Mouse (Mus musculus) small intestine, adult 2 months (tissue): ENCODE results near the gene Prdm8.

Experiments used
- CTCF ChIP-seq: fragments of 200-500 bp; IDR thresholded peaks from 2 replicates; pipeline ENCODE4 v1.5.1; 2012; ENCODE audit warnings: low read depth, mild to moderate bottlenecking, control low read depth, inconsistent platforms, low read length, moderate library complexity, mixed read lengths; ENCODE audit not compliant: insufficient replicate concordance, insufficient read length; ENCODE audit errors: extremely low read depth
- POLR2A ChIP-seq: fragments of 200-500 bp; IDR thresholded peaks from 2 replicates; pipeline ENCODE4 v1.6.1; 2012; ENCODE audit warnings: low read depth, mild to moderate bottlenecking, control low read depth, inconsistent platforms, low read length, moderate library complexity

DNA sequence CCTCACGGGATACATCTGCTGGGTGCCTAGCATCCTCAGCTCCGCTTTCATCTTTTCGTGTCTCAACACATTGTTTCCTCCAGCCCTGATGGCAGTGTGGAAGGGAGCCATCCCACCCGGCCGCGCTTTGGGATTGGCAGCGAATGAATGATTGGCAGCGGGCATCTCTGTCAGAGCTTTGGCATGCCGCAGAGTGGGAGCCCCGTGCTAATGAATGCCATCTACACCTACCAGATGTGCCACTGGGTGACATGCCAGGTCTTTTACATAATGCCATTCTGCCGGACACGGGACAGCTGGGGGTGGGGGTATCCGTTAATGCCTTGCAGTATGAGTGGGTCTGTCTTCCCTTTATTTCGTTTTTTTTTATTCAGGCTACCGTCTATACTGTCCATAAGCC lies 882 bp upstream of the Prdm8 start:
- TF ChIP-seq CTCF (no peak), POLR2A (no peak)
